Mouse (Mus musculus): Measurements from ENCODE around the gene Fibcd1. TPM values are rescaled to one million over a fixed set of nuclear protein-coding genes. Genes with fewer than 3 reads are reported as not detected.
A peak's percentile ranks its signal among the peaks of the same experiment; 100 is the strongest.

Gene Fibcd1
- polyA plus RNA-seq, 1 experiment from 2014 or later: 3.0 TPM

DNA sequence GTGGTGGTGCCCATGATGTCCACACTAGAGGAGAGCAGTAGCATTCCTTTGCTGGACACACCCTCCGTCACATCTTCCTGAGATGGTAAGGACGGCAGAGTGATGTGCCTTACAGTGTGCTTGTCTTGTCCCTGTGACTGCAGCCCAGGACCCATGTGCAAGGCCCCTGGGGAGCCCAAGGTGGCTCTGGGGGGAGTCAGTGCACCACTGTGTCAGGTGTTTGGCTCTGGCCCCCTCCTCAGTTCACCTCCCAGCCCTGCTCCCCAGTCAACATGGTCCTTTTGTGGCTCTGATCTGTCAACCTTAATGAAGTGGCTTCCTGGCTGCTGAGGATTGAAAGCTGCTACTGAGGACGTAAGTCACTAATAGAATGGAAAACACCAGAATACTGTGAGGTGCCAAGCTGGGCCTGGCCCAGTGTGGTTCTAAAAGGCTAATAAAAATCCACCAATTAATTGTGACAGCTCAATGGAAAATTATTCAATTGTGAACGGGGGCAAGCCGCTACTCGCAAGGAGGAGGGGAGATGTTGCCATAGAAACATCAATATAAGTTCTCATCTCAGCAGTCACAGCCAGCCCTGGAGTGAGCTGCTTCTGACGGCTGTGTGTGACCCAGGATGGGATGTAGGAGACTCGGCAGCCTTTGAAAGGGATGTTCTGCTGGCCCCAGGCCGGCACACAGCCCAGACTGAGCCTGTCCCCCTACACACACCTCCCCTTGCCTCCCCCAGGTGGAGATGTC lies 39.0 kb downstream of the Fibcd1 start:
- Histone ChIP-seq H3K27me3 (replicated peaks) (0 out of 2 replicates have a peak, but pooled peaks cover 5% of the 10 kb centered on the region), H3K4me1 (peaks cover 54% of the 10 kb centered on the region), H3K27ac (0 out of 2 replicates have a peak overlapping the region, but pooled peaks have one; percentile 46), H3K4me2 (replicated peaks) (no peak overlapping the region), H3K9me3 (no peaks in the 10 kb centered on the region), H3K9ac (0 out of 2 replicates have a peak overlapping the region, but pooled peaks have one; percentile 5), H3K4me3 (no peak overlapping the region), H3K36me3 (peaks cover 29% of the 10 kb centered on the region)
- WGBS: 21% methylated on average over 9 of the region's 9 CpGs
- peak; percentile 37 for ATAC-seq (ENCODE audit: low FRiP score, low read depth)

DNA sequence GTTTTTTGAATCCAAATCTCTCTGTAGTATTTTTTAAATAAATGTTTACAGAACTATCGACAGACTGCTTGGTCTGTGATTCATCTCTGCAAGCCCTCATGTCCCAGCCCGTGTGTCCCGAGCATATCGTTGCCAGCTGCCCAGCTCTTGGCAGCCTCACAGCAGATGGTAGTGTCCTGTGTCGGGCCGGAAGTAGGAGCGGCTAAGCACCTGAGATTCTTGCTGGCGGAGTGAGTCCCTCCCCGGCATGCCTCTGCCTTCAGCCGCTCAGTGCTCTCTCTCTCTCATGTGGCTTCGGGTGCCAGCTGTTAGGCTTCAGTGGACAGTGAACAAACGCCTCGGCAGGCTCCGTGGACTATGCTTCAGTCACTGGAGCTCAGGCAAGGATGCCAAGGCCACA lies 42.3 kb downstream of the Fibcd1 start:
- WGBS: 91% methylated on average over 14 of the region's 14 CpGs
- peaks cover 62% of the 10 kb centered on the region for H3K36me3 ChIP-seq
- H3K9me3 ChIP-seq: no peaks in the 10 kb centered on the region
- H3K27me3 ChIP-seq (replicated peaks): no peaks in the 10 kb centered on the region
- no peak overlapping the region for H3K4me3 ChIP-seq
- H3K9ac ChIP-seq: no peak overlapping the region
- no peak overlapping the region for H3K27ac ChIP-seq
- ATAC-seq (ENCODE audit: low FRiP score, low read depth): no peak
- peaks cover 32% of the 10 kb centered on the region for H3K4me1 ChIP-seq
- H3K4me2 ChIP-seq (replicated peaks): no peak overlapping the region

DNA sequence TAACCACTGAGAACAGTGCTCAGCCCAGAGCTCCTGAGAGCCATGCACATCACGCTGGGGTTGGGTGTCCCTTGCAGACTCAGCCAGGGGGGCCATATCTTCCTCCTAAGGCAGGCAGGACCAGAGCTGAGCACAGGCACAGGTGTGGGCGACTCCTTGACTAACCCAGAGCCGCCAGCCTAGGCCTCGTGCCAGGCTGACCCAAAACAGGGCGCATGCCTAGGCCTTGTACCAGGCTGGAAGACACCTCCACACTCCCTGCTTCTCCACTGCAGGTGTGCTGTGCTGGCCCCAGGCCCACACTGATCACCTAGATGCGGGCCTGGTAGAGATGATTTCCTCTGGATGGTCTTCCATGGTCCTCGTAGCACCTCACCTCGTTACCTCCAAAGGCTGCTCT lies 43.0 kb downstream of the Fibcd1 start:
- H3K4me1 ChIP-seq: peaks cover 27% of the 10 kb centered on the region
- no peaks in the 10 kb centered on the region for H3K9me3 ChIP-seq
- 91% methylated on average over 8 of the region's 8 CpGs for WGBS
- no peak overlapping the region for H3K27ac ChIP-seq
- no peaks in the 10 kb centered on the region for H3K27me3 ChIP-seq (replicated peaks)
- no peak overlapping the region for H3K4me2 ChIP-seq (replicated peaks)
- no peak overlapping the region for H3K4me3 ChIP-seq
- H3K9ac ChIP-seq: no peak overlapping the region
- no peak for ATAC-seq (ENCODE audit: low FRiP score, low read depth)
- peaks cover 69% of the 10 kb centered on the region for H3K36me3 ChIP-seq

DNA sequence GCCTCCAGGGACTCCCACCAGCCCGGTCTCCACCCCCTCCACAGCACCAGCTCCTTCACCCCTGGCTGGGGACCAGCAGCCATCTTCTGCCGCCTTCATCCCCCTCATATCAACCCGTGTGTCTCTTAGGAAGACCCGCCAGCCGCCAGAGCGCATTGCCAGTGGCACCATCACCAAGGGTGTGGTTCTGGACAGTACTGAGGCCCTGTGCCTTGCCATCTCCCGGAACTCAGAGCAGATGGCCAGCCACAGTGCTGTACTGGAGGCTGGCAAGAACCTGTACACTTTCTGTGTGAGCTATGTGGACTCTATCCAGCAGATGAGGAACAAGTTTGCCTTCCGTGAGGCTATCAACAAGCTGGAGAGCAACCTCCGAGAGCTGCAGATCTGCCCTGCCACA lies 44.4 kb downstream of the Fibcd1 start:
- Histone ChIP-seq H3K36me3 (peaks cover 83% of the 10 kb centered on the region), H3K27ac (no peak overlapping the region), H3K4me3 (no peak overlapping the region), H3K9ac (no peak overlapping the region), H3K4me2 (replicated peaks) (no peak overlapping the region), H3K9me3 (no peaks in the 10 kb centered on the region), H3K4me1 (peaks cover 14% of the 10 kb centered on the region), H3K27me3 (replicated peaks) (no peaks in the 10 kb centered on the region)
- WGBS: 94% methylated on average over 9 of the region's 9 CpGs
- ATAC-seq (ENCODE audit: low FRiP score, low read depth): no peak

DNA sequence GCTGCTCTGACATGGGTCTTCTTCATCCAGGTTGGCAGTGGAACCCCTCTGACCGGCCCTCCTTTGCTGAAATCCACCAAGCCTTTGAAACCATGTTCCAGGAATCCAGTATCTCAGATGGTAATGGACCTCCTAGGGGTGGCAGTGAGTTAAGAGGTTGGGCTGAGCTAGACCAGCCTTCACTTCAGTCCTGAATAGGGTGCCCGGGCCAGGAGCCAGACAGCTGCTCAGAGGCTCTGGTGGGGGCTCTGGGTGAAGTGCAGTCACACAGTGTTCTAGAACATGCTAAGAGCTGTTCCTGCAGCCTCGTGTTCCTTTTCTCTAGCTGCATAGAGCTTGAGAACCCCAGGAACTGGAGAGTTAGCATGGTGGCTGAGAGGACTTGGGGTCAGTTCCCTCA lies 48.9 kb downstream of the Fibcd1 start:
- H3K27me3 ChIP-seq (replicated peaks): no peaks in the 10 kb centered on the region
- no peak overlapping the region for H3K4me2 ChIP-seq (replicated peaks)
- ATAC-seq (ENCODE audit: low FRiP score, low read depth): no peak
- no peak overlapping the region for H3K27ac ChIP-seq
- H3K4me3 ChIP-seq: no peak overlapping the region
- WGBS: 93% methylated on average over 3 of the region's 3 CpGs
- H3K36me3 ChIP-seq: peaks cover 99% of the 10 kb centered on the region
- H3K9me3 ChIP-seq: no peaks in the 10 kb centered on the region
- no peak overlapping the region for H3K9ac ChIP-seq
- H3K4me1 ChIP-seq: no peaks in the 10 kb centered on the region

DNA sequence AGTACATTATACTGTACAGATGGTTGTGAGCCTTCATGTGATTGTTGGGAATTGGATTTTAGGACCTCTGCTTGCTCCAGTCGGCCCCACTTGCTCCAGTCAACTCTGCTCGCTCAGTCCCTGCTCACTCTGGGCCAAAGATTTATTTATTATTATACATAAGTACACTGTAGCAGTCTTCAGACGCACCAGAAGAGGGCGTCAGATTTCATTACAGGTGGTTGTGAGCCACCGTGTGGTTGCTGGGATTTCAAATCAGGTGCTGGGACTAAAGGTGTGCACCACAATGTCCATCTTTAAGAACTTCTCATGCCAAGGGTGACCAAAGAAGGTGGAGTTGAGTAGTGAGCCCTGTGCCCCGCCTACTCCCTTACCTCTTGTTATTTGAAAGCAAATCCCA lies 53.2 kb downstream of the Fibcd1 start:
- H3K9me3 ChIP-seq: no peaks in the 10 kb centered on the region
- no peak overlapping the region for H3K4me3 ChIP-seq
- WGBS: 83% methylated on average over 6 of the region's 6 CpGs
- no peak for ATAC-seq (ENCODE audit: low FRiP score, low read depth)
- H3K27me3 ChIP-seq (replicated peaks): no peaks in the 10 kb centered on the region
- no peaks in the 10 kb centered on the region for H3K4me1 ChIP-seq
- no peak overlapping the region for H3K4me2 ChIP-seq (replicated peaks)
- no peak overlapping the region for H3K27ac ChIP-seq
- peaks cover 87% of the 10 kb centered on the region for H3K36me3 ChIP-seq
- H3K9ac ChIP-seq: no peak overlapping the region

DNA sequence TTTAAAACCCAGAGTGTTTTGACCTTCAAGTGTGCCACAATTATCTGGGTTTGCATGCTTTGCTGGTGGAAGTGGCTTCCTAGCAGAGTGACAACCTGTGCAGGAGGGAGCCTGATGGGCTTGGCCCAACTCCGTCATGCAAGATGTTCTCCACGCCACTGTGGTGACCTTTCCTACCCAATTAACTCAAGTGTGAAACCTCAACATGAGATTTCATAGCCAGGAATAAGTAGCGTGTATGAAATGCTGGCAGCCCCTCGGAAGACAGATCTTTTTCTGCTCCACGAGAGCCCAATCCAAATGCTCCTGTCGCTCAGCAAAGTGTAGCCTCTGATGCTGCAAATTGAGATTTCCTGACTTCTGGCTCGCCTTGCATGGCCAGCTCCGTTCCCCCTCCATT lies 54.5 kb downstream of the Fibcd1 start:
- Histone ChIP-seq H3K36me3 (peaks cover 81% of the 10 kb centered on the region), H3K9ac (no peak overlapping the region), H3K9me3 (no peaks in the 10 kb centered on the region), H3K4me2 (replicated peaks) (no peak overlapping the region), H3K4me1 (no peaks in the 10 kb centered on the region), H3K27ac (no peak overlapping the region), H3K27me3 (replicated peaks) (no peaks in the 10 kb centered on the region), H3K4me3 (no peak overlapping the region)
- no peak for ATAC-seq (ENCODE audit: low FRiP score, low read depth)
- WGBS: 93% methylated on average over 8 of the region's 8 CpGs

DNA sequence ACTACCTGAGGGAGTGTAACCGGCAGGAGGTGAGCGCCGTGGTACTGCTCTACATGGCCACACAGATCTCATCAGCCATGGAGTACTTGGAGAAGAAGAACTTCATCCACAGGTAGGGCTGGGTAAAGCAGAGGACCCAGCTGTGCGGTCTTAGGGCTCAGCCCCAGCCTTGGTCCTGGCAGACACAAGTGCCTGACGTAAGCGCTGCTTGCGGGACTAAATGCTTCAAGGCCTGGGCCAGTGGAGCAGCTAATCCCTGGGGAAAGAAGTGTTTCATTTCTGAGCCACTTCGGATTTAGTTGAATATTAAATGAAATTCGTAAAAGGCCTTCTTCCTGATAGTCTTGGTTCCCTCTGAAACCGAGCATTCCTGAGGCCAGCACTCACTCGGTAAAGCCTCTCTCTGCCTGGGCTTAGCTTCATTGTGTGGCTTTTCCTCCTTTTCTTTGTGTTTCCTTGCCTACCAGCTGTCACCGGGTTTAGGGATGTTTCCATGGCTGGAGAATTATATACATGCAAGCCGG lies 55.0 kb downstream of the Fibcd1 start:
- H3K4me3 ChIP-seq: no peak overlapping the region
- no peak overlapping the region for H3K9ac ChIP-seq
- no peak for ATAC-seq (ENCODE audit: low FRiP score, low read depth)
- H3K4me1 ChIP-seq: no peaks in the 10 kb centered on the region
- no peak overlapping the region for H3K27ac ChIP-seq
- 91% methylated on average over 13 of the region's 13 CpGs for WGBS
- H3K4me2 ChIP-seq (replicated peaks): no peak overlapping the region
- no peaks in the 10 kb centered on the region for H3K27me3 ChIP-seq (replicated peaks)
- no peaks in the 10 kb centered on the region for H3K9me3 ChIP-seq
- peaks cover 81% of the 10 kb centered on the region for H3K36me3 ChIP-seq

DNA sequence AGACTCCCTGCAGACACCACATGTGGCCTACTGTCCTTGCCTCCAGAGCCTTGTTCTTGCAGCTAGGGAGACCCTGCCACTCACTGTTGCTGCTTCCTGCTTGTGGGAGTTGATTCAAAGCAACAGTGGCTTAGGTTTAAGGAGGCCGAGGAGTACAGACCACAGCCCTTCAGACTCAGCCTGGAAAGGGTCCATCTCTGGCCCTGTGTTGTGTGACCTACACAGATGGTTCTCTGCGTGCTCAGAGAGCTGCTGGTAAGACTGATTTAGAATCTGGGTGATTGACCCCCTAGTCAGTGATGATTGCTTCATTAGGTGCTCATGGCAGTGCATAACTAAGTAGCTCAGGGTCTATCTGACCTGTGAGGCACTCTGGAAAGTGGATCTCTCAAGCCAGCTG lies 56.6 kb downstream of the Fibcd1 start:
- no peaks in the 10 kb centered on the region for H3K9me3 ChIP-seq

DNA sequence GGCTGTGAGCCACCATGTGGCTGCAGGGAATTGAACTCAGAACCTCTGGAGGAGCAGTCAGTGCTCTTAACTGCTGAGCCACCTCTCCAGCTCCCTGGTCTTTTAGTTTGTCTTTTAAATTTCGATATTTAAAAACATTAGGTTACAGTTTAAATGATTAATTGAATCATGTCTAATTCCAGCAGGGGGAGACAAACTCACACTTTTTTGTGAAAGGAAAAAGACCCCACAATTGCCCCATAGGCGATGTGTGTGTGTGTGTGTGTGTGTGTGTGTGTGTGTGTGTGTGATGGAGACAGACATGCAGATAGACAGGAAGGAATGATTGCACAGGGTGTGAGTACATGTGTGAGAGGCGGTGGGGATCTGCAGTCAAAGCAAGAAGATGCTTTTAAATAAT lies 57.6 kb downstream of the Fibcd1 start:
- no peak overlapping the region for H3K9ac ChIP-seq
- whole genome bisulfite sequencing: 86% methylated on average over 3 of the region's 3 CpGs
- ATAC-seq (ENCODE audit: low FRiP score, low read depth): no peak
- peaks cover 77% of the 10 kb centered on the region for H3K36me3 ChIP-seq
- no peak overlapping the region for H3K27ac ChIP-seq
- H3K4me3 ChIP-seq: no peak overlapping the region
- H3K4me1 ChIP-seq: no peaks in the 10 kb centered on the region
- H3K27me3 ChIP-seq (replicated peaks): no peaks in the 10 kb centered on the region
- no peaks in the 10 kb centered on the region for H3K9me3 ChIP-seq
- no peak overlapping the region for H3K4me2 ChIP-seq (replicated peaks)

More for the DNA sequence above, 56.6 kb downstream of the Fibcd1 start:
- Histone ChIP-seq H3K27ac (no peak overlapping the region), H3K4me2 (replicated peaks) (no peak overlapping the region), H3K27me3 (replicated peaks) (no peaks in the 10 kb centered on the region), H3K36me3 (peaks cover 80% of the 10 kb centered on the region), H3K9ac (no peak overlapping the region), H3K4me3 (no peak overlapping the region), H3K4me1 (no peaks in the 10 kb centered on the region)
- no peak for ATAC-seq (ENCODE audit: low FRiP score, low read depth)
- WGBS: 98% methylated on average over 2 of the region's 2 CpGs

DNA sequence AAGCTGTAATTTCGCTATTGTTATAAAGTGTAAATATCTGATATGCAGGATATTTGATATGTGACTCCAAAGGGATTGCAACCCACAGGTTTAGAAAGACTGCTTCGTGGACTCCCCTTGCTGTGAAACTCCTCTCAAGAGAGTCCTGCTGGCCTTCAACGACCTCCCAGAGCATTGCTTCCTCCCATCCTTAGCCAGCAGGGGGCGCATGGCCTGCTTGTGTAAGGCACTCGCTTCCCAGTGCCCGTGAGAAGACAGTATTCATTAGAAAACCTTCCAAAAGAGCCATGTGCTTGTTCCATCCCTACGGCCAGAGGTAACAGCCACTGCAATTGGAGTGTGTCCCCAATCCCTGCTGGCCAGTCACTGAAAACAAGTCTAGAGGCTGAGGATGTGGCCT lies 58.8 kb downstream of the Fibcd1 start:
- no peak overlapping the region for H3K4me3 ChIP-seq
- no peak overlapping the region for H3K27ac ChIP-seq
- no peaks in the 10 kb centered on the region for H3K27me3 ChIP-seq (replicated peaks)
- H3K4me2 ChIP-seq (replicated peaks): no peak overlapping the region
- peaks cover 72% of the 10 kb centered on the region for H3K36me3 ChIP-seq
- no peaks in the 10 kb centered on the region for H3K9me3 ChIP-seq
- no peaks in the 10 kb centered on the region for H3K4me1 ChIP-seq
- WGBS: 22% methylated on average over 7 of the region's 7 CpGs
- no peak overlapping the region for H3K9ac ChIP-seq
- no peak for ATAC-seq (ENCODE audit: low FRiP score, low read depth)

DNA sequence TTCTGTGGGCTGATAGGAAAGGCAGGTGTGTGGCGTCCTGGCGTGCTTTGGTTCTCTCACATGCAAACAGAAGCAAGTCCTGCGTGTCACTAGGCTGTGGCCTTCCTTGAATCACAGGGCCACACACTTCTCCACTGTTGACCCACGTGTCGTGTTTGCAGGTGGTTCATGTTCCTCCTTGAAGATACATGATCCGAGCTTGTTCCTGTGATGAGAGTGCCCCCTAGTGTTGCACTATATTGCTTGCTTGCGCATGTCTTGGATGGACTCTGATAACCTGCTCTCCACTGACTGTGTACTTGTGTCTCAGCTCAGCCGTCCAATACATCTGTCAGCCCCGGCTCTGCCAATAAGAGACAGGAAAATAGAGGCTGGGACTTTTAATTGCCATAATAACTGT lies 60.7 kb downstream of the Fibcd1 start:
- 52% methylated on average over 9 of the region's 9 CpGs for WGBS

More for the DNA sequence above, 60.7 kb downstream of the Fibcd1 start:
- Histone ChIP-seq H3K9ac (no peak overlapping the region), H3K36me3 (peaks cover 69% of the 10 kb centered on the region), H3K4me1 (peaks cover 3% of the 10 kb centered on the region; the same call in 1 of the 2 replicates), H3K27me3 (replicated peaks) (no peaks in the 10 kb centered on the region), H3K27ac (no peak overlapping the region), H3K4me2 (replicated peaks) (no peak overlapping the region), H3K4me3 (no peak overlapping the region), H3K9me3 (no peaks in the 10 kb centered on the region)
- no peak for ATAC-seq (ENCODE audit: low FRiP score, low read depth)

Measured in neural tube, embryonic 12.5 days (tissue).